Mouse (Mus musculus) megakaryocyte, embryonic 14.5 days (primary cell): ENCODE data around the gene Cyp20a1.

Source experiments
- FLI1 ChIP-seq: IDR thresholded peaks from 2 replicates; pipeline ENCODE4 v1.6.1; 2012; ENCODE audit warnings: low read length, inconsistent platforms, mixed read lengths
- GATA1 ChIP-seq: IDR thresholded peaks from 3 replicates; pipeline ENCODE4 v1.6.1; 2012; ENCODE audit warnings: mixed read lengths, low read length, inconsistent platforms, borderline replicate concordance

- TF ChIP-seq GATA1 (no peak), FLI1 (no peak)
Observed at GRCm38 (mm10) chr1:60409928-60410817, 67.0 kb downstream of the Cyp20a1 start.
